Mouse (Mus musculus): ENCODE results near the gene Rnf220.

DNA sequence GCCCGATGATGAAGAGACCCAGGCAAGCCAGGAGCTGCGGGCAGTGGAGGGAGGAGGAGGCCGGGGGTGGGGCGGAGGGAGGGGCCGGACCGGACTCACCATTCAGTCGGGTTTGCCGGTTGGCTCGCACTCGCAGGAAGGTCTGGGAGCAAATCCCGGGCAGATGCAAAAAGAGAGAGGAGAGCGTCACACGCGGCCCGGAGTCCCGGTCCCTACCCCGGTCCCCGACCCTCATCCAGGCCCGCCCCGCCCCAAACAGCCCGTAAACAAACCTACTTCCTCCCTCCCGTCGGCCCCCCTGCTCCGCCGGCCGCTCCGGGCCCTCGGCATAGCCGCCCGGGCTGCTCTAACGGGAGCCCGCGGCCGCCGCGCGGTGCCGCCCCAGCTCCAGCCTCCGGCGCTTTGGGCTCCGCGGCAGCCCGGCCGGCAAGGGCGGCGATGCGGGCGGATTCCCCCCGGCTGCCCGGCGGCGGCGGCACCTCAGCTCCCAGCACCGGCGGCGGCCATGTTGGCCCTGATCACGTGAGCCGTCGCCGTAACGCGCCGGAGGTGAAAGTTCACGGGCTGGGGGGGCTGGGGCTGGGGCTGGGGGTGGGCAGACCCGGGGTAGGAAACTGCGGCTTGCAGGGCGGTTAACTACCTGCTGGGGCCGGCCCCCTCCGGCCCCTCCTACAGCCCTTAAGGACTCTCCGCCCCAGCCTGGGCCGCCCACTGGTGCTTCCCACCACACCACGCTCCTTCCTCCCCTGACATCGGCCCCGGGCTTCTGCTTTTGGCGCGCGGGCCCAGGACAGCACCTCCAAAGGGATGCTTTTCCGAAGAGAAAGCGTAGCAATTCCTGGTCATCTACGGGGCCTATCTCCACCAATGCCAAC is 207.7 kb downstream of the Rnf220 start:
- TF ChIP-seq CTCF (IDR thresholded peaks at IDR 0.05; ENCODE audit: extremely low read depth, insufficient read depth, low read length) = no peak
- TF ChIP-seq POLR2A (IDR thresholded peaks at IDR 0.05; ENCODE audit: extremely low read depth, insufficient read depth, low read length) = peak; percentile 51; the same call in 1 of the 2 replicates

Data from cortical plate, adult 2 months (tissue).